Mouse (Mus musculus): ENCODE results near the gene D8Ertd738e.

- TF ChIP-seq CTCF (conservative IDR thresholded peaks at IDR 0.05; ENCODE audit: low read length) (no peak), NANOG (IDR thresholded peaks at IDR 0.05; ENCODE audit: borderline replicate concordance, low read length) (no peak)
Observed at GRCm38 (mm10) chr8:84236410-84236997, 13.0 kb downstream of the D8Ertd738e start.
